20 mouse cellular contexts compared by ENCODE assay signal in genomic region chr10:121282926-121283325, GRCm38 (mm10).
DNase-seq lines count a peak whose midpoint lies in the region; ATAC-seq and TF ChIP-seq lines count a peak whose summit lies in the region.
"Had no signal": no experiment of that assay in that cellular context is flagged by ENCODE, and none has a peak within 500 bp of the region (broad histone marks: within the 10 kb centered on the region; RNA-seq: fewer than 3 reads in every experiment).

No protein-coding gene starts in this region.

- H3K4me1 ChIP-seq in hindbrain, postnatal 0 days (ENCODE audit: insufficient read depth, low read length): no peaks in the 10 kb centered on the region
- no peaks in the 10 kb centered on the region for H3K4me1 ChIP-seq in hindbrain, embryonic 14.5 days (replicated peaks; ENCODE audit: control insufficient read depth, insufficient read depth, low read length)
- 0 out of 2 replicates have a peak, but pooled peaks cover 3% of the 10 kb centered on the region for H3K4me1 ChIP-seq in heart, embryonic 12.5 days (replicated peaks)
- no peaks in the 10 kb centered on the region for H3K4me1 ChIP-seq in liver, embryonic 12.5 days
- H3K4me1 ChIP-seq: forebrain, embryonic 13.5 days; intestine, embryonic 15.5 days had no signal

- no peaks in the 10 kb centered on the region for H3K27me3 ChIP-seq in hindbrain, postnatal 0 days (ENCODE audit: insufficient read depth, low read length)
- no peaks in the 10 kb centered on the region for H3K27me3 ChIP-seq in hindbrain, embryonic 14.5 days (ENCODE audit: control insufficient read depth, insufficient read depth, low read length)
- no peaks in the 10 kb centered on the region for H3K27me3 ChIP-seq in heart, embryonic 12.5 days (replicated peaks)
- 0 out of 2 replicates have a peak, but pooled peaks cover 8% of the 10 kb centered on the region for H3K27me3 ChIP-seq in liver, embryonic 12.5 days (replicated peaks)
- H3K27me3 ChIP-seq: embryonic facial prominence, embryonic 13.5 days; hindbrain, embryonic 12.5 days; intestine, embryonic 15.5 days; Patski had no signal

- H3K4me2 ChIP-seq in hindbrain, postnatal 0 days (ENCODE audit: low read depth, low read length): no peak overlapping the region
- H3K4me2 ChIP-seq in hindbrain, embryonic 14.5 days (replicated peaks): no peak overlapping the region
- no peak overlapping the region for H3K4me2 ChIP-seq in heart, embryonic 12.5 days
- no peak overlapping the region for H3K4me2 ChIP-seq in liver, embryonic 12.5 days
- H3K4me2 ChIP-seq: embryonic facial prominence, embryonic 13.5 days; forebrain, embryonic 13.5 days; hindbrain, embryonic 12.5 days; intestine, embryonic 15.5 days had no signal

- no peaks in the 10 kb centered on the region for H3K36me3 ChIP-seq in hindbrain, postnatal 0 days (ENCODE audit: insufficient read depth, low read length)
- H3K36me3 ChIP-seq in hindbrain, embryonic 14.5 days (replicated peaks; ENCODE audit: control insufficient read depth, insufficient read depth): peaks cover 27% of the 10 kb centered on the region
- H3K36me3 ChIP-seq in heart, embryonic 12.5 days: no peaks in the 10 kb centered on the region
- H3K36me3 ChIP-seq in liver, embryonic 12.5 days: no peaks in the 10 kb centered on the region
- H3K36me3 ChIP-seq: embryonic facial prominence, embryonic 13.5 days; hindbrain, embryonic 12.5 days; intestine, embryonic 15.5 days had no signal

- no peak for TF ChIP-seq CTCF in hindbrain, postnatal 0 days (IDR thresholded peaks at IDR 0.05; ENCODE audit: low read depth)

- ATAC-seq in hindbrain, postnatal 0 days: peak; percentile 38; the same call in 1 of the 2 replicates
- ATAC-seq in hindbrain, embryonic 14.5 days (ENCODE audit: low FRiP score): no peak
- ATAC-seq in heart, embryonic 12.5 days (ENCODE audit: insufficient number of reproducible peaks, low FRiP score): no peak
- ATAC-seq in liver, embryonic 12.5 days: no peak
- ATAC-seq: activated CD4-positive, CD25-positive, alpha-beta regulatory T cell, adult 4 months; forebrain, embryonic 13.5 days; intestine, embryonic 15.5 days; Patski had no signal

- DNase-seq in hindbrain, postnatal 0 days (ENCODE audit: low spot score): no peak
- no peak for DNase-seq in hindbrain, embryonic 14.5 days (ENCODE audit: low spot score)
- peak; percentile 24 for DNase-seq in thymus, postnatal 14 days
- DNase-seq in thymus, postnatal 36 days: no peak
- DNase-seq in adrenal gland, postnatal 10 days: peak; percentile 19
- DNase-seq: cerebellum, adult 11-12 months; cerebellum, adult 9-10 months; cerebellum, postnatal 25 days; gastrocnemius, postnatal 36 days; heart, adult 11 months; heart, postnatal 10 days; heart, postnatal 4 days had no signal

- H3K9ac ChIP-seq in hindbrain, postnatal 0 days (replicated peaks; ENCODE audit: low read length): no peak overlapping the region
- H3K9ac ChIP-seq in hindbrain, embryonic 14.5 days: no peak overlapping the region
- H3K9ac ChIP-seq in heart, embryonic 12.5 days: no peak overlapping the region
- no peak overlapping the region for H3K9ac ChIP-seq in liver, embryonic 12.5 days
- H3K9ac ChIP-seq: embryonic facial prominence, embryonic 13.5 days; forebrain, embryonic 13.5 days; hindbrain, embryonic 12.5 days; intestine, embryonic 15.5 days had no signal

- 72% methylated on average over 6 of the region's 6 CpGs for WGBS in hindbrain, postnatal 0 days
- 68% methylated on average over 6 of the region's 6 CpGs for WGBS in hindbrain, embryonic 14.5 days
- WGBS in heart, embryonic 12.5 days: 85% methylated on average over 6 of the region's 6 CpGs
- 70% methylated on average over 6 of the region's 6 CpGs for WGBS in liver, embryonic 12.5 days (ENCODE audit: insufficient replicate concordance)

- no peak overlapping the region for H3K4me3 ChIP-seq in hindbrain, postnatal 0 days (ENCODE audit: low read length)
- no peak overlapping the region for H3K4me3 ChIP-seq in hindbrain, embryonic 14.5 days (replicated peaks; ENCODE audit: low read length)
- H3K4me3 ChIP-seq in heart, embryonic 12.5 days: no peak overlapping the region
- no peak overlapping the region for H3K4me3 ChIP-seq in liver, embryonic 12.5 days
- H3K4me3 ChIP-seq: embryonic facial prominence, embryonic 13.5 days; forebrain, embryonic 13.5 days; hindbrain, embryonic 12.5 days; intestine, embryonic 15.5 days had no signal

- H3K9me3 ChIP-seq in hindbrain, postnatal 0 days (ENCODE audit: low read length): no peaks in the 10 kb centered on the region
- no peaks in the 10 kb centered on the region for H3K9me3 ChIP-seq in hindbrain, embryonic 14.5 days (ENCODE audit: control insufficient read depth, low read length)
- H3K9me3 ChIP-seq in heart, embryonic 12.5 days (replicated peaks): no peaks in the 10 kb centered on the region
- no peaks in the 10 kb centered on the region for H3K9me3 ChIP-seq in liver, embryonic 12.5 days (replicated peaks)
- H3K9me3 ChIP-seq: embryonic facial prominence, embryonic 13.5 days; forebrain, embryonic 13.5 days; hindbrain, embryonic 12.5 days; intestine, embryonic 15.5 days had no signal

- no peak overlapping the region for H3K27ac ChIP-seq in hindbrain, postnatal 0 days
- no peak overlapping the region for H3K27ac ChIP-seq in hindbrain, embryonic 14.5 days
- H3K27ac ChIP-seq in heart, embryonic 12.5 days (ENCODE audit: poor library complexity, severe bottlenecking): no peak overlapping the region
- H3K27ac ChIP-seq in liver, embryonic 12.5 days: no peak overlapping the region
- H3K27ac ChIP-seq: embryonic facial prominence, embryonic 13.5 days; forebrain, embryonic 13.5 days; hindbrain, embryonic 12.5 days; intestine, embryonic 15.5 days had no signal

Comparison
In these comparisons a context has a peak if more than half of its experiments do, and no peak if none do; other contexts are left out.
1. DNase-seq: peak in thymus, postnatal 14 days (single experiment) and adrenal gland, postnatal 10 days (single experiment); none in hindbrain, postnatal 0 days (single experiment), hindbrain, embryonic 14.5 days (single experiment) and thymus, postnatal 36 days (0 of 2).